Mouse (Mus musculus): ENCODE data around the gene Spsb1. TPM values are rescaled to one million over a fixed set of nuclear protein-coding genes. Genes with fewer than 3 reads are reported as not detected.

The Spsb1 gene
- polyA plus RNA-seq, 1 experiment from 2014 or later, result 26.5 TPM

- TF ChIP-seq CTCF (IDR thresholded peaks at IDR 0.05; ENCODE audit: low read depth), result no peak
- H3K4me1 ChIP-seq (replicated peaks; ENCODE audit: control insufficient read depth, insufficient read depth, low read length), result peaks cover 36% of the 10 kb centered on the region
Observed at GRCm38 (mm10) chr4:149891172-149891960, 63.5 kb downstream of the Spsb1 start.

GRCm38 (mm10) chr4:149890551-149890950 is 64.3 kb downstream of the Spsb1 start:
- Histone ChIP-seq H3K9ac (ENCODE audit: low read depth, low read length) (no peak overlapping the region), H3K4me1 (replicated peaks; ENCODE audit: control insufficient read depth, insufficient read depth, low read length) (peaks cover 35% of the 10 kb centered on the region), H3K9me3 (ENCODE audit: control insufficient read depth) (no peaks in the 10 kb centered on the region), H3K36me3 (ENCODE audit: control insufficient read depth, insufficient read depth) (no peaks in the 10 kb centered on the region), H3K4me2 (replicated peaks; ENCODE audit: low read depth) (no peak overlapping the region), H3K27ac (ENCODE audit: low read depth, low read length) (peak overlapping the region; percentile 76), H3K27me3 (replicated peaks; ENCODE audit: control insufficient read depth, insufficient read depth, low read length) (no peaks in the 10 kb centered on the region), H3K4me3 (ENCODE audit: low read depth, low read length) (no peak overlapping the region)
- 61% methylated on average over 8 of the region's 8 CpGs for WGBS
- TF ChIP-seq CTCF (IDR thresholded peaks at IDR 0.05; ENCODE audit: low read depth), result no peak
- no peak for ATAC-seq

More at GRCm38 (mm10) chr4:149891172-149891960, 63.5 kb downstream of the Spsb1 start:
- no peaks in the 10 kb centered on the region for H3K36me3 ChIP-seq (ENCODE audit: control insufficient read depth, insufficient read depth)
- WGBS, result 85% methylated on average over 5 of the region's 5 CpGs
- H3K4me3 ChIP-seq (ENCODE audit: low read depth, low read length), result no peak overlapping the region
- H3K9me3 ChIP-seq (ENCODE audit: control insufficient read depth), result no peaks in the 10 kb centered on the region
- H3K9ac ChIP-seq (ENCODE audit: low read depth, low read length), result no peak overlapping the region
- no peak overlapping the region for H3K4me2 ChIP-seq (replicated peaks; ENCODE audit: low read depth)
- ATAC-seq, result no peak
- H3K27ac ChIP-seq (ENCODE audit: low read depth, low read length), result no peak overlapping the region
- no peaks in the 10 kb centered on the region for H3K27me3 ChIP-seq (replicated peaks; ENCODE audit: control insufficient read depth, insufficient read depth, low read length)

- Histone ChIP-seq H3K36me3 (ENCODE audit: control insufficient read depth, insufficient read depth) (no peaks in the 10 kb centered on the region), H3K27ac (ENCODE audit: low read depth, low read length) (peak overlapping the region; percentile 76), H3K9me3 (ENCODE audit: control insufficient read depth) (no peaks in the 10 kb centered on the region), H3K4me1 (replicated peaks; ENCODE audit: control insufficient read depth, insufficient read depth, low read length) (peaks cover 28% of the 10 kb centered on the region), H3K4me3 (ENCODE audit: low read depth, low read length) (no peak overlapping the region), H3K4me2 (replicated peaks; ENCODE audit: low read depth) (no peak overlapping the region), H3K27me3 (replicated peaks; ENCODE audit: control insufficient read depth, insufficient read depth, low read length) (no peaks in the 10 kb centered on the region), H3K9ac (ENCODE audit: low read depth, low read length) (no peak overlapping the region; the same call in 1 of the 2 replicates)
- ATAC-seq, result 0 out of 2 replicates have a peak, but pooled peaks have one; percentile 6
- WGBS, result 17% methylated on average over 12 of the region's 13 CpGs
- no peak for TF ChIP-seq CTCF (IDR thresholded peaks at IDR 0.05; ENCODE audit: low read depth)
Observed at GRCm38 (mm10) chr4:149889851-149890250, 65.0 kb downstream of the Spsb1 start.

- TF ChIP-seq CTCF (IDR thresholded peaks at IDR 0.05; ENCODE audit: low read depth), result no peak
- H3K27ac ChIP-seq (ENCODE audit: low read depth, low read length), result peak overlapping the region; percentile 76; the same call in 1 of the 2 replicates
- H3K9ac ChIP-seq (ENCODE audit: low read depth, low read length), result no peak overlapping the region
- H3K4me2 ChIP-seq (replicated peaks; ENCODE audit: low read depth), result no peak overlapping the region
- H3K4me3 ChIP-seq (ENCODE audit: low read depth, low read length), result no peak overlapping the region
- H3K36me3 ChIP-seq (ENCODE audit: control insufficient read depth, insufficient read depth), result no peaks in the 10 kb centered on the region
- WGBS, result 84% methylated on average over 20 of the region's 20 CpGs
- peaks cover 20% of the 10 kb centered on the region for H3K4me1 ChIP-seq (replicated peaks; ENCODE audit: control insufficient read depth, insufficient read depth, low read length)
- no peaks in the 10 kb centered on the region for H3K9me3 ChIP-seq (ENCODE audit: control insufficient read depth)
- no peak for ATAC-seq
- H3K27me3 ChIP-seq (replicated peaks; ENCODE audit: control insufficient read depth, insufficient read depth, low read length), result no peaks in the 10 kb centered on the region
Observed at GRCm38 (mm10) chr4:149888736-149889470, 65.9 kb downstream of the Spsb1 start.

- Histone ChIP-seq H3K9me3 (ENCODE audit: control insufficient read depth) (no peaks in the 10 kb centered on the region), H3K4me1 (replicated peaks; ENCODE audit: control insufficient read depth, insufficient read depth, low read length) (peaks cover 12% of the 10 kb centered on the region), H3K9ac (ENCODE audit: low read depth, low read length) (no peak overlapping the region), H3K4me2 (replicated peaks; ENCODE audit: low read depth) (no peak overlapping the region), H3K27me3 (replicated peaks; ENCODE audit: control insufficient read depth, insufficient read depth, low read length) (no peaks in the 10 kb centered on the region), H3K36me3 (ENCODE audit: control insufficient read depth, insufficient read depth) (no peaks in the 10 kb centered on the region), H3K27ac (ENCODE audit: low read depth, low read length) (no peak overlapping the region), H3K4me3 (ENCODE audit: low read depth, low read length) (no peak overlapping the region)
- ATAC-seq, result no peak
- TF ChIP-seq CTCF (IDR thresholded peaks at IDR 0.05; ENCODE audit: low read depth), result no peak
- WGBS, result 89% methylated on average over 5 of the region's 5 CpGs
Observed at GRCm38 (mm10) chr4:149888156-149888555, 66.7 kb downstream of the Spsb1 start.

Data from intestine, postnatal 0 days (tissue).